Mouse (Mus musculus) liver, embryonic 15.5 days (tissue): ENCODE results near the gene Ntn3. TPM values are rescaled to one million over a fixed set of nuclear protein-coding genes. Genes with fewer than 3 reads are reported as not detected.

Source experiments
- ATAC-seq: fragments of 200-750 bp; cut with Nextera tagmentation; 2 replicates; pipeline ENCODE4 v1.8.0; 2017; ENCODE audit warnings: moderate number of reproducible peaks, mild to moderate bottlenecking, moderate library complexity; ENCODE audit not compliant: insufficient read depth
- H3K27ac ChIP-seq: fragments of 300-500 bp; sonication (generic); replicated peaks from 2 replicates; pipeline ENCODE4 v1.5.1; 2015; ENCODE audit warnings: mild to moderate bottlenecking, inconsistent platforms
- H3K27me3 ChIP-seq: fragments of 300-500 bp; sonication (generic); 2 replicates; pipeline ENCODE4 v1.6.1; 2015; ENCODE audit warnings: mild to moderate bottlenecking, inconsistent platforms
- H3K36me3 ChIP-seq: fragments of 300-500 bp; sonication (generic); replicated peaks from 2 replicates; pipeline ENCODE4 v1.6.1; 2015; ENCODE audit warnings: moderate library complexity, mild to moderate bottlenecking, inconsistent platforms
- H3K4me1 ChIP-seq: fragments of 300-500 bp; sonication (generic); replicated peaks from 2 replicates; pipeline ENCODE4 v1.6.1; 2015; ENCODE audit warnings: inconsistent platforms
- H3K4me2 ChIP-seq: fragments of 300-500 bp; sonication (generic); 2 replicates; pipeline ENCODE4 v1.6.1; 2015; ENCODE audit warnings: moderate library complexity, mild to moderate bottlenecking, inconsistent platforms
- H3K4me3 ChIP-seq: fragments of 300-500 bp; sonication (generic); replicated peaks from 2 replicates; pipeline ENCODE4 v1.5.1; 2015; ENCODE audit warnings: mild to moderate bottlenecking, inconsistent platforms
- H3K9ac ChIP-seq: fragments of 300-500 bp; sonication (generic); 2 replicates; pipeline ENCODE4 v1.6.1; 2015; ENCODE audit warnings: moderate library complexity, mild to moderate bottlenecking, inconsistent platforms
- H3K9me3 ChIP-seq: fragments of 300-500 bp; sonication (generic); replicated peaks from 2 replicates; pipeline ENCODE4 v1.6.1; 2016; ENCODE audit warnings: inconsistent platforms
- WGBS: fragments of 180-500 bp; shearing (Covaris S2); methylation state at CpG from one replicate; pipeline ENCODE4 v1.1.7; 2015; ENCODE audit warnings: mixed read lengths; ENCODE audit not compliant: insufficient replicate concordance; 5-methylcytosine and 5-hydroxymethylcytosine counted together
- polyA plus RNA-seq: library from polyadenylated mRNA; unstranded; fragments of >200 nt; fragmentation: Nextera tagmentation; extraction: Ambion mirVana; gene quantifications from 2 replicates; pipeline ENCODE4 v1.2.1, GENCODE M21; 2015

Ntn3 gene
- polyA plus RNA-seq, 1 experiment from 2014 or later: 1.1 TPM

- Histone ChIP-seq H3K9ac (peak overlapping the region; percentile 86), H3K36me3 (peaks cover 11% of the 10 kb centered on the region; the same call in 1 of the 2 replicates), H3K9me3 (no peaks in the 10 kb centered on the region), H3K4me3 (peak overlapping the region; percentile 80), H3K4me1 (peaks cover 100% of the 10 kb centered on the region), H3K27me3 (peaks cover 27% of the 10 kb centered on the region), H3K4me2 (peak overlapping the region; percentile 100), H3K27ac (peak overlapping the region; percentile 99)
- no peak for ATAC-seq
- 26% methylated on average over 3 of the region's 3 CpGs for WGBS
Observed at GRCm38 (mm10) chr17:24203611-24204534, 5.5 kb downstream of the Ntn3 start.

DNA sequence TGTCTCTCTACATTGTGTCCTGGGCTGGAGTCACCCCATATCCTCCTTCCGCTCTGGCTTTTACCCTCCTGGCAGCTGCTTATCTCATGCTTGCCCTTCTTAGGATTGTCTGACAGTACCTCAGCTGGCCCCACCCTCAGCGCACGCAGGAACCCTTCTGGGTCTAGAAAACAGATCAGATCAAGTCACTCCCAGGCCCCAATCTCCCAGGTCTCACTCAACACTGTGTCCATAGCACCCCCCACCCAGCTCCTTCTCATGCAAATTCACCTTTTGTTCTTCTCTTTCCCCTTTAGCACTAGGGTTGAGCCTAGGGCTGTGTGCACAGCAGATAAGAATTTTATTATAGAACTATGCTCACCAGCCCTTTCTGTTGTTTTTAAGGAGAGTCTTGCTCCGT is 6.3 kb downstream of the Ntn3 start:
- H3K4me1 ChIP-seq: peaks cover 100% of the 10 kb centered on the region
- peaks cover 11% of the 10 kb centered on the region; the same call in 1 of the 2 replicates for H3K36me3 ChIP-seq
- peak overlapping the region; percentile 80 for H3K4me3 ChIP-seq
- peak overlapping the region; percentile 100 for H3K4me2 ChIP-seq
- peak overlapping the region; percentile 99 for H3K27ac ChIP-seq
- peaks cover 20% of the 10 kb centered on the region for H3K27me3 ChIP-seq
- H3K9ac ChIP-seq: peak overlapping the region; percentile 86
- H3K9me3 ChIP-seq: no peaks in the 10 kb centered on the region
- WGBS: 26% methylated on average over 4 of the region's 4 CpGs
- peak; percentile 73 for ATAC-seq

GRCm38 (mm10) chr17:24201092-24201491 is 8.2 kb downstream of the Ntn3 start:
- H3K4me1 ChIP-seq: peaks cover 100% of the 10 kb centered on the region
- peak overlapping the region; percentile 99 for H3K27ac ChIP-seq
- 75% methylated on average over 4 of the region's 4 CpGs for WGBS
- peak overlapping the region; percentile 100 for H3K4me2 ChIP-seq
- H3K9ac ChIP-seq: peak overlapping the region; percentile 86; the same call in 1 of the 2 replicates
- 0 out of 2 replicates have a peak, but pooled peaks cover 2% of the 10 kb centered on the region for H3K27me3 ChIP-seq
- H3K36me3 ChIP-seq: peaks cover 17% of the 10 kb centered on the region; the same call in 1 of the 2 replicates
- no peak for ATAC-seq
- H3K9me3 ChIP-seq: no peaks in the 10 kb centered on the region
- no peak overlapping the region for H3K4me3 ChIP-seq

DNA sequence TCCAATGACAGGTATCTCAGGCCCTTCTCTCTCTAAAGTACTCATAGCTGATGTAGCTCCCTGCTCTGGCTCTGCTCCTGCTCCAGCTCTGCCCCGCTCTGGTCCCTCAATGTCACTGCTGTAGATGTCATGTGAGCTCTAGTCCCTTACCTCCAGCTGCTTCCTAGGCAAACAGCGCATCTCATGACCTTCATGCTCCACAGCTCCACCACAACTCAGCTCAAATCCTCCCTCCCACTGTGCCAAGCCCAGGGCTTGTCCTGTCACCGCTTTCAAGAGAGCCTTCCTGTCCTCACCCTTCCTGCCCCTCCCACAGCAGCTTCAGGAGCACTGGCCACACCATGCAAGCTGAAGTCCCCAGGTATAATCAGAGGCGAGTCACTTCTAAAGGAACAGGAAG is 9.6 kb downstream of the Ntn3 start:
- peak overlapping the region; percentile 99 for H3K27ac ChIP-seq
- peak overlapping the region; percentile 100 for H3K4me2 ChIP-seq
- H3K9ac ChIP-seq: peak overlapping the region; percentile 56; the same call in 1 of the 2 replicates
- H3K4me1 ChIP-seq: peaks cover 100% of the 10 kb centered on the region
- 41% methylated on average over 4 of the region's 4 CpGs for WGBS
- H3K36me3 ChIP-seq: peaks cover 23% of the 10 kb centered on the region; the same call in 1 of the 2 replicates
- no peak for ATAC-seq
- no peaks in the 10 kb centered on the region for H3K9me3 ChIP-seq
- H3K27me3 ChIP-seq: no peaks in the 10 kb centered on the region
- peak overlapping the region; percentile 16; the same call in 1 of the 2 replicates for H3K4me3 ChIP-seq

GRCm38 (mm10) chr17:24199252-24199651 is 10.1 kb downstream of the Ntn3 start:
- Histone ChIP-seq H3K4me1 (peaks cover 100% of the 10 kb centered on the region), H3K36me3 (peaks cover 25% of the 10 kb centered on the region), H3K27me3 (no peaks in the 10 kb centered on the region), H3K4me2 (peak overlapping the region; percentile 100), H3K4me3 (peak overlapping the region; percentile 16), H3K27ac (peak overlapping the region; percentile 99), H3K9me3 (no peaks in the 10 kb centered on the region), H3K9ac (peak overlapping the region; percentile 56)
- WGBS: 25% methylated on average over 4 of the region's 4 CpGs
- ATAC-seq: peak; percentile 30

DNA sequence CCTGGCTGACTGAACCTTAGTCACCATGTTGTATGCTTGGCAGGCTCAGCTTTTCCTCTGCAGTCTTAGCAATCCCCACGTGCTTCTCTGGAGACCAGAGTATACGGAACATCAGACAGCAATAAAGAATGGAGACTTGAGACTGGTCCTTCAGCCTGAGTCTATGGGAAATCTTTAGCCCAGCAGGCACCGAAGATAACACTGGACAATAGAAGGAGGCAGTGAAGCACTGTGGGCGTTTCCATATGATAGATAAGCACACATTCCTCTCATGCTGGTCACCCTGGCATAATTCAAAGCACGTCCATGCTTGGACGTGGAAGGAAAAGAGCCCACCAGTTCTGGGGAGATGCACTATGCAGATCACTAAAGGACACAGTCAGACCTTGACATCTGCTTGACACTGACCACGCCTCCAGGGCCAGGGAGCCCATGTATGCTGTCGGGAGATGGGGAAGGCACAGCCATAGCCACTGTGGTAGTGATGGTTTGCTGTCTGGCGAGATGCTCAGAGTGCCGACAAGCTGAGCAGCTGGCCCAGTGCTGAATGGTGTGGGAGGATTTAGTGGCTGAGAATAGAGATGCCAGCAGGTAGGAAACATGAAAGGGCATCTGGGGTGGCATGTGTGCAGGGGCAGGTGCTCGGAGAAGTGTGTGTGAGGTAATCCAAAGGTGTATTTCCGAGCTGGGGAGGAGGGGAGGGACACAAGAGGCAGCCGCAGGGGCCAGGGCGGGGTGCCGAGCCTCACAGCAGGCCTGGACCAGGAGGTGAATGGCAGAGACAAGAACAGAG is 12.1 kb downstream of the Ntn3 start:
- H3K9me3 ChIP-seq: no peaks in the 10 kb centered on the region
- H3K4me1 ChIP-seq: peaks cover 100% of the 10 kb centered on the region
- peak overlapping the region; percentile 42 for H3K27ac ChIP-seq
- peak overlapping the region; percentile 100 for H3K4me2 ChIP-seq
- no peak overlapping the region for H3K4me3 ChIP-seq
- no peaks in the 10 kb centered on the region for H3K27me3 ChIP-seq
- WGBS: 41% methylated on average over 15 of the region's 15 CpGs
- 0 out of 2 replicates have a peak, but pooled peaks have one; percentile 16 for ATAC-seq
- peaks cover 27% of the 10 kb centered on the region for H3K36me3 ChIP-seq
- no peak overlapping the region for H3K9ac ChIP-seq

GRCm38 (mm10) chr17:24195349-24195748 is 14.0 kb downstream of the Ntn3 start:
- H3K9me3 ChIP-seq: no peaks in the 10 kb centered on the region
- ATAC-seq: no peak
- H3K27me3 ChIP-seq: no peaks in the 10 kb centered on the region
- H3K9ac ChIP-seq: no peak overlapping the region
- no peak overlapping the region for H3K4me2 ChIP-seq
- no peak overlapping the region for H3K4me3 ChIP-seq
- H3K36me3 ChIP-seq: peaks cover 19% of the 10 kb centered on the region; the same call in 1 of the 2 replicates
- 0 out of 2 replicates have a peak overlapping the region, but pooled peaks have one; percentile 7 for H3K27ac ChIP-seq
- peaks cover 98% of the 10 kb centered on the region for H3K4me1 ChIP-seq
- WGBS: 68% methylated on average over 2 of the region's 2 CpGs

GRCm38 (mm10) chr17:24193769-24194168 is 15.6 kb downstream of the Ntn3 start:
- peak overlapping the region; percentile 71 for H3K27ac ChIP-seq
- peaks cover 28% of the 10 kb centered on the region for H3K36me3 ChIP-seq
- no peaks in the 10 kb centered on the region for H3K27me3 ChIP-seq
- peaks cover 84% of the 10 kb centered on the region for H3K4me1 ChIP-seq
- peak overlapping the region; percentile 42 for H3K4me2 ChIP-seq
- H3K9me3 ChIP-seq: no peaks in the 10 kb centered on the region
- no peak overlapping the region for H3K4me3 ChIP-seq
- ATAC-seq: peak; percentile 68
- peak overlapping the region; percentile 22; the same call in 1 of the 2 replicates for H3K9ac ChIP-seq
- 70% methylated on average over 5 of the region's 5 CpGs for WGBS

GRCm38 (mm10) chr17:24193268-24193667 is 16.1 kb downstream of the Ntn3 start:
- H3K27me3 ChIP-seq: no peaks in the 10 kb centered on the region
- H3K9me3 ChIP-seq: no peaks in the 10 kb centered on the region
- H3K36me3 ChIP-seq: peaks cover 33% of the 10 kb centered on the region
- H3K4me2 ChIP-seq: peak overlapping the region; percentile 42
- H3K27ac ChIP-seq: peak overlapping the region; percentile 71
- H3K4me1 ChIP-seq: peaks cover 79% of the 10 kb centered on the region
- H3K4me3 ChIP-seq: no peak overlapping the region
- WGBS: 83% methylated on average over 8 of the region's 8 CpGs
- H3K9ac ChIP-seq: peak overlapping the region; percentile 22; the same call in 1 of the 2 replicates
- no peak for ATAC-seq

DNA sequence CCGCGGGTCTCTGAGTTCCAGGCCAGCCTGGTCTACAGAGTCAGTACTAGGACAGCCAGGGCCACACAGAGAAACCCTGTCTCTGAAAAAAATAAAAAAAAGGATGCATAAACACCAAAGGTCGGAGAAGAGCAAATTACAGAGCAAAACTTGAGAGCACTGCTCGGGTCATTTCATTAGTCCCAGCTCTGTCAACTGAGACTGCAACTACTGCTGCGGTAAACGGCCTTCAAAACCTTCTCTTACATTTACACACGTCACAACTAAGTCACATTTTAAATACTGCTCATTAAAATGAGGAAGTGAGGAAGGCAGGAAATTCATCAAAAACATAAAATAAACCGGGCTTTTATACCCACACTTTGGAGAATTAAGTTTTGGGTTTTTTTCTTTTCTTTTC is 16.5 kb downstream of the Ntn3 start:
- Histone ChIP-seq H3K4me3 (no peak overlapping the region), H3K27ac (peak overlapping the region; percentile 71), H3K9me3 (no peaks in the 10 kb centered on the region), H3K4me2 (no peak overlapping the region), H3K36me3 (peaks cover 37% of the 10 kb centered on the region), H3K27me3 (no peaks in the 10 kb centered on the region), H3K9ac (no peak overlapping the region), H3K4me1 (peaks cover 75% of the 10 kb centered on the region)
- ATAC-seq: no peak
- 60% methylated on average over 8 of the region's 8 CpGs for WGBS
